Mouse (Mus musculus) liver, embryonic 16.5 days (tissue): ENCODE measurements around the gene Gm21637. TPM values are rescaled to one million over a fixed set of nuclear protein-coding genes. Genes with fewer than 3 reads are reported as not detected.
"Not testable (repeated sequence)": the region's sequence is repeated elsewhere in the genome, so short reads cannot be mapped to it uniquely, and the experiment has no call there.

Source experiments
- ATAC-seq: fragments of 200-750 bp; cut with Nextera tagmentation; 2 replicates; pipeline ENCODE4 v1.8.0; 2017; ENCODE audit warnings: low read depth, mild to moderate bottlenecking, moderate number of reproducible peaks, moderate library complexity
- H3K27ac ChIP-seq: fragments of 300-500 bp; sonication (generic); 2 replicates; pipeline ENCODE4 v1.5.1; 2014; ENCODE audit warnings: mild to moderate bottlenecking, low read length
- H3K27me3 ChIP-seq: fragments of 300-500 bp; sonication (generic); 2 replicates; pipeline ENCODE4 v1.6.1; 2014; ENCODE audit warnings: low read depth, low read length, mixed read lengths; ENCODE audit not compliant: control insufficient read depth, insufficient read depth
- H3K36me3 ChIP-seq: fragments of 300-500 bp; sonication (generic); 2 replicates; pipeline ENCODE4 v1.6.1; 2014; ENCODE audit warnings: mild to moderate bottlenecking; ENCODE audit not compliant: control insufficient read depth, insufficient read depth
- H3K4me1 ChIP-seq: fragments of 300-500 bp; sonication (generic); 2 replicates; pipeline ENCODE4 v1.6.1; 2014; ENCODE audit warnings: low read depth, low read length, mixed read lengths; ENCODE audit not compliant: control insufficient read depth
- H3K4me2 ChIP-seq: fragments of 300-500 bp; sonication (generic); 2 replicates; pipeline ENCODE4 v1.6.1; 2014; ENCODE audit warnings: low read depth, low read length, mixed read lengths
- H3K4me3 ChIP-seq: fragments of 300-500 bp; sonication (generic); 2 replicates; pipeline ENCODE4 v1.5.1; 2014; ENCODE audit warnings: low read depth, mild to moderate bottlenecking, low read length
- H3K9ac ChIP-seq: fragments of 300-500 bp; sonication (generic); 2 replicates; pipeline ENCODE4 v1.6.1; 2014; ENCODE audit warnings: low read depth, low read length
- H3K9me3 ChIP-seq: fragments of 300-500 bp; sonication (generic); replicated peaks from 2 replicates; pipeline ENCODE4 v1.6.1; 2016; ENCODE audit warnings: low read length; ENCODE audit not compliant: control insufficient read depth
- WGBS: fragments of 180-500 bp; shearing (Covaris S2); extraction: QIAGEN DNeasy Blood & Tissue Kit; methylation state at CpG from one replicate; pipeline ENCODE4 v1.1.7; 2014; ENCODE audit not compliant: insufficient replicate concordance; 5-methylcytosine and 5-hydroxymethylcytosine counted together
- polyA plus RNA-seq: library from polyadenylated mRNA; unstranded; fragments of >200 nt; fragmentation: Nextera tagmentation; extraction: Ambion mirVana; gene quantifications from 2 replicates; pipeline ENCODE4 v1.2.1, GENCODE M21; 2015

Gm21637 gene
- polyA plus RNA-seq = not detected in 2 replicates

GRCm38 (mm10) chrX:31961744-31962143 is at the start of gene Gm21637:
Gm21637 (plus strand) TSS chrX:31962044.
- H3K4me1 ChIP-seq, H3K9ac ChIP-seq, H3K27me3 ChIP-seq, H3K9me3 ChIP-seq, H3K4me3 ChIP-seq, H3K4me2 ChIP-seq, ATAC-seq, H3K36me3 ChIP-seq, H3K27ac ChIP-seq: not testable (repeated sequence)
- WGBS = no CpG with 5 or more reads among the region's 1 CpGs

Other genes starting within 250 kb of the Gm21637 start
- not detected in 2 replicates for gene Btbd35f25, start 244.9 kb upstream of the Gm21637 start, polyA plus RNA-seq
- not detected in 2 replicates for gene Btbd35f22, start 85.8 kb downstream of the Gm21637 start, polyA plus RNA-seq